Mouse (Mus musculus) gastrocnemius, adult 2 months (tissue): ENCODE data around the gene Tnnc2. TPM values are rescaled to one million over a fixed set of nuclear protein-coding genes. Genes with fewer than 3 reads are reported as not detected.

Source experiments
- DNase-seq: peaks from one replicate; pipeline ENCODE4 v3.0.0; 2022
- H3K27ac ChIP-seq: fragments of 200-600 bp; 2 replicates; pipeline ENCODE4 v1.8.1; 2022; ENCODE audit warnings: mild to moderate bottlenecking
- H3K4me3 ChIP-seq: fragments of 200-600 bp; 2 replicates; pipeline ENCODE4 v1.8.1; 2022; ENCODE audit warnings: mild to moderate bottlenecking, moderate library complexity
- CTCF ChIP-seq: fragments of 200-600 bp; IDR thresholded peaks from 2 replicates; pipeline ENCODE4 v1.8.1; 2022; ENCODE audit warnings: antibody characterized with exemption, mild to moderate bottlenecking, moderate library complexity
- intact Hi-C: fragments of 180-260 bp; cut with DNase I; formaldehyde crosslinking; loops from one replicate; pipeline ENCODE4 v1.15.1; 2025
- long read RNA-seq, 2 experiments: library from polyadenylated mRNA; stranded (forward); transcript quantifications; one replicate each; pipeline ENCODE4 v2.0.0; 2021
- total RNA-seq, 2 experiments: library from RNA; stranded (reverse); gene quantifications; 2 replicates each; pipeline ENCODE4 v1.2.3; 2021

Gene Tnnc2
- total RNA-seq: over 10,000 TPM; 14,820 to 17,621 TPM
- long read RNA-seq, experiment 1, transcript Tnnc2-201 (6 exons, 700 nt): major isoform, 24,893 of 25,746 reads
- long read RNA-seq, experiment 1, partial matches to known transcripts: 608 of 25,746 reads
- long read RNA-seq, experiment 1, other reads (novel, unspliced or antisense): 245 of 25,746 reads
- long read RNA-seq, experiment 2, transcript Tnnc2-201 (6 exons, 700 nt): major isoform, 29,911 of 31,001 reads
- long read RNA-seq, experiment 2, partial matches to known transcripts: 720 of 31,001 reads
- long read RNA-seq, experiment 2, other reads (novel, unspliced or antisense): 370 of 31,001 reads

DNA sequence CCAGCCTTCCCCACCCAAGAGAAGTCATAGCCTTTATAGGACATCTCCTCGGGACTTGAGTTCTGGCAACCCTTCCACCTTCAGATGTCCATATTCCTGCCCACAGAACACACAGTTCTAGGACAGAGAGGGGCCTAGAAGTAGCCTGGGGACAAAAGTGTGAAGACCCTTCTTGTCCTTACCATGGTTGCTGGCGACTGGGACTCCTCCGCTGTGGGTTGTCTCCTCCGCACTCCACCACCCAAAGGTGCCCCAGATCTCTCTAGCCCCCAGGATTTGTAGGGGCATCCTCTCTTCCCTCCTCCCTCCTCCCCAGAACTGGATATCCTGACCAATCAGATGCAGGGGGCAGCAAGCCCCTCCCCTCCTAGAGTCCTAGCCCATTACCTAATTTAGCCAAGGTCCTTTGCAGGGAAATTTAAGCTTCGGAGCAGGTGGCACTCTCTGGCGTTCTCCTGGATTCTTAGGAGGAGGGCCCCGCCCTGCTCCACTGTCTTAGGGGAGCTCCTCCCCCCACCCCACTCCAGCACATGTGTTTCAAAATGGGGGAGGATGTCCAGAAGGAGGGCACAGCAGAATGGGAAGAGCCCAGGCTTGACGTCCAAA is at the start of gene Tnnc2:
TSS of gene Tnnc2 (minus strand) at position 487 of the 606 bp plus-strand sequence.
- Histone ChIP-seq H3K27ac (peak within 1 kb of the TSS; percentile 95), H3K4me3 (peak within 1 kb of the TSS; percentile 74)
- no peak for TF ChIP-seq CTCF
- DNase-seq: peak; percentile 87
- intact Hi-C loops: no loop called here

DNA sequence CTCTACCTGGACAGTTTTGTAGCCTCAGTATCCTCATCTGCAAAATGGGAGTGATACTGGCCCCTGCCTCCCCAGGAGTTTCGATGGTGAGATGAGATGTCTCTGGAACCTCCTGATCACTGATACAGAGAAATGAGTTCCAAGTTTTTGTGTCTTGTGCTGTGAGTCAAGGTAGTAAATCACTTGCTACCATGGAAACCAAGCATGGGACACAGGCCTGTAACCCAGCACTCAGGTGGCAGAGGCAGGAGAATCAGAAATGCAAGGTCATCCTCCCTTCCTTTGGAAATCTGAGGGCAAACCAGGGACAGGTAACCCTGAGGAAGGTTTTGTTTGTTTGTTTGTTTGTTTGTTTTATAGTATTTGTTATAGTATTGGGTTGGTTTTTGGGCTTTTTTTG is 49.3 kb upstream of the Tnnc2 start:
- Histone ChIP-seq H3K27ac (no peak overlapping the region), H3K4me3 (no peak overlapping the region)
- intact Hi-C loops: no loop called here
- no peak for DNase-seq
- TF ChIP-seq CTCF: no peak

DNA sequence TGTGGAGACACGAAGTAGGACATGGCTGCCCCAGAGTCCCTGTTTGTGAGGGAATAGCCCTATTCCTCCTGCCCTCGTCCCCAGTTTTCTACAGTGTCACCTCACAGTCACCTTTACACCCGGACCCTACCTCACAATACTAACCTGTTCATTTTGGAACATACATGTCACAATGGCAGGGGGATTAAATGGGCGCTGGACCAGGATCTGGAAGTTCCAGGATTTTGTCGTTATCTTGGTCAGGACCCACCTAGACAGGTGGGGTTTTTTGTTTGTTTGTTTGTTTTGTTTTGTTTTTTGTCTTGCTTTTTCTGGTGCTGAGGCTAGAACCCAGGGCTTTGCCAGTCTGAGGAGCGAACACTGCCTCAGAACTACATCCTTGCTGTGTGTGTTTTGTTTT is 48.7 kb upstream of the Tnnc2 start, which contains the start of gene Spata25:
TSS of gene Spata25 (minus strand) at position 101 of the 400 bp plus-strand sequence.
- Histone ChIP-seq H3K27ac (no peak within 1 kb of the TSS), H3K4me3 (no peak within 1 kb of the TSS)
- DNase-seq: no peak
- intact Hi-C loops: no loop called here
- no peak for TF ChIP-seq CTCF

DNA sequence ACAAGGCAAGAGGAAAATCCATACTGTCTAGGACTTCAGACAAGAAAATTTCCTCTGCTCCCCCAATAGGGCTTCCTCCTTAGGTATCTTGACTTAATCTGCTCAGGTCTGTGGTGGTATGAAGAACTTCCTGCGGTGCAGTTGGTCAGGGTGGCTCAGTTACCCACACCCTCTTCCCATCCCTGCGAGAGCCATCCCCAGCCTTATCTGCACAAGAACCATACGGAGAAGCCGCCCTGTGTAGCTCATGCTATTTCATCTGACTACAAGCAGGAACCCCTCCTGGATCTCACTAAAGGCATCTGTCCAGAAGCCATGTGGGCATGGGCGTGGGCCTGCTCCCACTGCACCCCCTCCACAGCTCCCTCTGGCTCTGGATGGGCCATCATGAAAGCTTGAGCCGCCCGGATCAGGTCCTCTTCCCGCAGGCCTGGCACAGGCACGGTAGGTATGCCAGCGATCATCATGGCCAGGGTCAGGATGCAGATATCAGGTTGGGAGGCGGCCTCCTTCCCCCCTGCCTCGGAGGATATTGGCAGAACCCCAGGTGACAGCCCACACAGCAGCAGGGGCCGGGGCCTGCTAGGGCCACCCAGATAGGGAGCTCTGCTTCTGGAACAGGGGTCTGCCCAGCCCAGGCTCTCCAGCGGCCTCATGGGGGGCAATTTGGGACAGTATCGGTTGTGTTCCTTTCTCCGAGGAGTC is 47.5 kb upstream of the Tnnc2 start:
- TF ChIP-seq CTCF: no peak
- DNase-seq: no peak
- Histone ChIP-seq H3K27ac (no peak overlapping the region), H3K4me3 (no peak overlapping the region)
- intact Hi-C loops: no loop called here

DNA sequence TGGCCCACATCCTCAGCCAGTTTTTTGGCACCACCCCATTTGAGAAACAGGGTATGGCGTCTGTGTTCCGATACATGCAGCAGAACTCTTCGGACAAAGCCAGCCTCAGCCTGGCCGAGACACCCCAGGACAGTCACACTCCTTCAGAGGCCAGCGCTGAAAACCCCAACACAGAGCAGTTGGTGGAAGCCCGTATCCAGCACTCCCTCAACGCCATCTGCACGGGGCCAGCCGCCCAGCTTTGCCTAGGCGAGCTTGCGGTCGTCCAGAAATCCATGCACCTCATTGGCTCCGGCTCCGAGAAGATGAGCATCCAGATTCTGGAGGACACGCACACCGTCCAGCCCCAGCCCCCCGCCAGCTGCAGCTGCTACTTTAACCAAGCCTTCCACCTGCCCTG is 45.8 kb upstream of the Tnnc2 start:
- DNase-seq: no peak
- TF ChIP-seq CTCF: no peak
- H3K27ac ChIP-seq: no peak overlapping the region
- intact Hi-C loops: no loop called here
- no peak overlapping the region for H3K4me3 ChIP-seq

DNA sequence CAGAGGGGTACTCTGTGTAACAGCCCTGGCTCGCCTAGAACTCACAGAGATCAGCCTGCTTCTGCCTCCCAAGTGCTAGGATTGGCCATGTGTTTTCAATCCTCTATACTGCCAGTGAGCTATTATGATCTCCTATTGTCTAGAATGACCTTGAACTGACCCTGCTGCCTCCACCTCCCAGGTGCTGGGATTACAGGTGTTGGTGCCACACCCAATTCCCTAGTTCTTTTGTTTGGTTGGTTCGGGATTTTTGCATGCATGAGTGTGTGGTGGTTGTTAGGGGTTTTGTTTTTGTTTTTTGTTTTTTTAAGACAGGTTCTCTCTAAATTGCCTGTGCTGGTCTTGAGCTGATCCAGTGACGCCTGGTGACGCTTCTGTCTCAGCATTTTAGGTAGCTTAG is 44.2 kb upstream of the Tnnc2 start:
- no peak for DNase-seq
- peak overlapping the region; percentile 92 for H3K4me3 ChIP-seq
- TF ChIP-seq CTCF: no peak
- intact Hi-C loops: loop anchor here (2.0 kb wide), 1 partner anchor 17 kb away; no protein-coding TSS in a partner anchor
- H3K27ac ChIP-seq: no peak overlapping the region; the same call in 1 of the 2 replicates

DNA sequence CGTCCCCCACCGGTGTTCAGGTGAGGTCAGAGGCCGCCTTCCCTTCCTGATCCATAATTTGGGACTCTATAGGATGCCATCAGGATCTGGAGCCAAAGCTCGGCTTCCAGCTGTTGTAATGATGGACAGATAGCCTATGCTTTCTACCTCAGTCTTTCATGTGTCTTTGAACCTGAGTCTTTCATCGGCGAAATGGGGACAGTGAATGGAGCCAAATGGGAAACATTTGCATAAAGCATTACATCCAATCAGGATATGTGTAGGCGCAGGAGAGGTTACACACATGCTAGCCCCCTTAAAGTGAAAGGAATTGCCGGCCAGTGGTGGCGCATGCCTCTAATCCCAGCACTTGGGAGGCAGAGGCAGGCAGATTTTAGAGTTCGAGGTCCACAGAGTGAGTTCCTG is 43.4 kb upstream of the Tnnc2 start:
- no peak for TF ChIP-seq CTCF
- no peak for DNase-seq
- intact Hi-C loops: loop anchor here (2.0 kb wide), 1 partner anchor 16 kb away; no protein-coding TSS in a partner anchor
- peak overlapping the region; percentile 88 for H3K27ac ChIP-seq
- H3K4me3 ChIP-seq: peak overlapping the region; percentile 92

DNA sequence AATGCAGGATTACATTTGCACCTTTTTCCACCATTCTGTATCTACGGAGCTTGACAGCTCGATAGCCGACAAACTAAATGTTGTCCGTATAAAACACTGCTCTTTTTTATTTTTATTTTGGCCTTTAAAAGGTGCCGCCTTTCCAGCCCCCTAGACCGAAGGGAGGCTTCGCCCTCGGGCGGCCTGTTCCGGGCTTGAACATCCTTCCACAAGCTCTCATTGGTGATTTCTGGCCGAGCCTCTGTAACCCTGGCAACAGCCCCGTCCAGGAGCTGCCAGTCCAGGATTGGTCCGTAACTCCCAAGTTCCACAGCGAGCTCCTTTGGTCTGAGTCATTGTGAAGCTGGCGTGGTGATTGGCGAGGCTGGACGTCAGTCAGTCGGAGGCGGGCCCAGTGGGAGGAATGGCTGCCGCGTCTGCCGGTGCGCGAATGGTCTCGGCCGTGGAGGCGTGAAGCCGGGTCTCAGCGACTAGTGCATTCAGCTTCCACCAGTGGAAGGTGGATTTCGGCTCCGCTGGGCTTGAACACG is 42.9 kb upstream of the Tnnc2 start, which contains the start of gene Zswim1:
TSS of gene Zswim1 (plus strand) at position 51 of the 530 bp plus-strand sequence.
- intact Hi-C loops: loop anchor here (2.0 kb wide), 1 partner anchor 16 kb away; no protein-coding TSS in a partner anchor
- DNase-seq: peak; percentile 99
- peak within 1 kb of the TSS; percentile 88 for H3K27ac ChIP-seq
- peak within 1 kb of the TSS; percentile 92 for H3K4me3 ChIP-seq
- no peak; the same call in 1 of the 2 replicates for TF ChIP-seq CTCF

DNA sequence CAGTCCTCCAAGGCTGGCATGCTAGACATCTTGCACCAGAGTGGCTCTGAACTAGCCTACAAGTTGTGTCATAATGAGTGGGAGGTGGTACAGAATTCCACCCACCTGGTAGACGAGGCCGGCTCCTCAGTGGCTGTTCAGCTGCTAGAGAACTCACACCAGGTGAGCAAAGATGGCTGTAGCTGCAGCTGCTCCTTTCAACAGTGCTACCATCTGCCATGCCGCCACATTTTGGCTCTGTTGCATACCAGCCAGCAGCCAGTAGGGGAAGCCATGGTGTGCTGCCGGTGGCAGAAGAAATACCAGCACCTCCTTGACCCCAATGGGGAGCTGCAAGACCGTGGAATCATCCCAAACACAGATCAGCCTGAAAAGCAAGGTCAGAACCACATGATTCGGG is 41.3 kb upstream of the Tnnc2 start:
- no peak for TF ChIP-seq CTCF
- DNase-seq: no peak
- intact Hi-C loops: no loop called here

DNA sequence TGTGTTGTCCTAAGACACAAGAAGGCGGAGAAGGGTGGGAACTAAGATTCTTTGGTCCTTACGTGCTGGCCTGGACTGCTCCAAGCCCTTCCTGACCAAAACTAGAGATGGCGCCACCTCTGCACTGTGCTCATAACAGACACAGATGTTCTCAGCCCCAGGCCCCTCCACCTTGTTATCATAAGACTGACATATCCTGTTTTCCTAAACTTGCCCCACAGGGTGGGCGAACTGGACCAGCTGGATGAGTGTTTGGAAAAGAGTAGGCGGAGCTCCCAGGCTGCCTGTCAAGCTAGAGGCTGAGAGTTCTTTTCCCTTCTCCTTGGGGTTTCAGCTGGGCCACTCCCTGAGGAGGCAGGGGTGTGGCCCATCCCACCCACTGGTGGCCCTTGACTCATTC is 37.9 kb upstream of the Tnnc2 start:
- intact Hi-C loops: no loop called here
- H3K4me3 ChIP-seq: no peak overlapping the region
- TF ChIP-seq CTCF: no peak
- H3K27ac ChIP-seq: no peak overlapping the region
- DNase-seq: no peak

More for the DNA sequence above, 41.3 kb upstream of the Tnnc2 start:
- Histone ChIP-seq H3K27ac (no peak overlapping the region), H3K4me3 (no peak overlapping the region)

DNA sequence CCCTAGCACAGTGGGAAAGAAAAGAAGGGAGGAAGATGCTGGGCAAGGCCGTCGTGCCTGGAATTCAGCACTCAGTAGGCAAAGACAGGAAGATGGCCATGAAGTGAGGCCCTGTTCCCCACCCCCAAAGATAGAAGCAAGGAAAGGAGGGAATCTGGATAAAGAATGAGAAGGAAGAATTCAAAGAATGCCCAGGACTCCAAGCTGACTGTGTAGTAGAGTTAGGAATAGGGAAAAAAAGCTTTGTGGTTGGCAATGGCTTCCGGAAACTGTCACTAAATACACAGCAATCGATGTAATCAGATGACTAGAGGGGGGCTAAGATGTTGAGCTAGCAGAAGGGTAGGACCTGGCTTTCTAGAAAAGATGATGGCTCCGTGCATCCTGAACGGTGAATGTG is 37.4 kb upstream of the Tnnc2 start:
- no peak overlapping the region for H3K27ac ChIP-seq

DNA sequence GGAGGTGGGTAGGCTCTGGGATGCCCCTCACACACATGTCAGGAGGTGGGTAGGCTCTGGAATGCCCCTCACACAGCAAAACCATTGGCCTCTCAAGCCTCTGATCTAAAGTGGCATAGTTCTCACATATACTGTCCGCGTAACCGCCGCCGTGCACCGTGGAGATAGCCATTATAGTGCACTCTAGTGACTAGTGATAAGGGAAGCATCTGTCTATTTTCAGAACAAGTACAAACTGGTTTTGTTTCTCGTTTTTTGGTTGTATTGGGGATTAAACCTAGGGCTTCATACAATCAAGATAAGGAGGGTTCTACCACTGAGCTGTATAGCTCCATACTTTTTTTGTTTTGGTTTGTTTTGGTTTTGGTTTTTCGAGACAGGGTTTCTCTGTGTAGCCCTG is 36.1 kb upstream of the Tnnc2 start:
- intact Hi-C loops: no loop called here
- TF ChIP-seq CTCF: no peak
- no peak overlapping the region for H3K4me3 ChIP-seq
- H3K27ac ChIP-seq: no peak overlapping the region
- DNase-seq: no peak

More for the DNA sequence above, 37.4 kb upstream of the Tnnc2 start:
- intact Hi-C loops: no loop called here
- no peak overlapping the region for H3K4me3 ChIP-seq
- DNase-seq: no peak
- TF ChIP-seq CTCF: no peak

DNA sequence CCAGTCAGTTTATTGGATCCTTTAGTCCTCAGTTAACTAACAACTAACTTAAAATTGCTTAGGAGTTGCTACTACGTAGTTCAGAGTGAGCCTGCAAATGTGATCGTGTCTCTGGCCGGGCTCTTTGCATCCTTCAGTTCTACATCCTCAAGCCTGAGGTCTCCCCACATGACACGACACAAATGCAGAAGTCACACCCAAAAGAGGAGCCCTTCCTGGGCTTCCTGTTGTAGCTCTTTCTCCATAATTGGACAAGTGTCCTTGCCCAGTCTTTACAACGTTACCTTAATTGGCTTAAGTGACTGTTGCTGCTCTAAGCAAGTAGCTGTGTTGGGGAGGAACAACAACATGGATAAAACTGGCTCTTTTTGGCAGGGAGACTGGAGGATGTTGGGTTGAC is 35.6 kb upstream of the Tnnc2 start:
- Histone ChIP-seq H3K27ac (no peak overlapping the region), H3K4me3 (no peak overlapping the region)
- no peak for DNase-seq
- no peak for TF ChIP-seq CTCF
- intact Hi-C loops: no loop called here
